Mouse (Mus musculus): ENCODE results near the gene Ppp2r3a.

DNA sequence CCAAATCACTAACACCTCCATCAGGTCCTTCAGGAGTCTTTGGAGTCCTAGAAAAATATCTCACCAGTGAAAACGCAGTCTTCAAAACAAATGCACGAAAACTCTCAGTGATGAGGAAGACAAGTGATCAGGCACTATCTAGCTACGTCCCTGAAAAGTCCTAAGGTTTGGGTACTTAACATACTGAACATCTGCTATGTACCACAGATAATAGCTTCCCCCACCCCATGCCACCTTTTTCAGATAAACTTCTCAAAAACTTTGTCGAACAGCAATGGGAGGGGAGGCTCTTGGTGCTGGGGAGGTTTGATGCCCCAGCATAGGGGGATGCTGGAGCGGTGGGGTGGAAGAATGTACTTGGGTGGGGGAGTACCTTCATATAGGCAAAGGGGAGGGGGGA lies 6.1 kb downstream of the Ppp2r3a start:
- TF ChIP-seq CTCF (IDR thresholded peaks at IDR 0.05; ENCODE audit: borderline replicate concordance, extremely low read depth, insufficient read depth, insufficient read length) (no peak), POLR2A (IDR thresholded peaks at IDR 0.05; ENCODE audit: borderline replicate concordance, extremely low read depth, insufficient read depth, insufficient read length, poor library complexity, severe bottlenecking) (no peak)

Data from brain, embryonic 14.5 days (tissue).